Mouse (Mus musculus): ENCODE measurements around the gene Pop5.

The Pop5 gene

GRCm38 (mm10) chr5:115235786-115236263, at the start of gene Pop5:
Gene Pop5 (plus strand): TSS chr5:115235836.
- DNase-seq (ENCODE audit: extremely low spot score, low read depth, low spot score) = peak; percentile 47

GRCm38 (mm10) chr5:115186371-115187073, 49.1 kb upstream of the Pop5 start:
- DNase-seq (ENCODE audit: extremely low spot score, low read depth, low spot score) = no peak

GRCm38 (mm10) chr5:115187188-115188131, 48.2 kb upstream of the Pop5 start:
- DNase-seq (ENCODE audit: extremely low spot score, low read depth, low spot score) = peak; percentile 89

- no peak for DNase-seq (ENCODE audit: extremely low spot score, low read depth, low spot score)
Measured at GRCm38 (mm10) chr5:115188824-115189223, 46.8 kb upstream of the Pop5 start.

GRCm38 (mm10) chr5:115190081-115190480, 45.6 kb upstream of the Pop5 start:
- DNase-seq (ENCODE audit: extremely low spot score, low read depth, low spot score) = no peak

GRCm38 (mm10) chr5:115191880-115192827, 43.5 kb upstream of the Pop5 start:
- no peak for DNase-seq (ENCODE audit: extremely low spot score, low read depth, low spot score)

GRCm38 (mm10) chr5:115192828-115193195, 42.8 kb upstream of the Pop5 start:
- no peak for DNase-seq (ENCODE audit: extremely low spot score, low read depth, low spot score)

- DNase-seq (ENCODE audit: extremely low spot score, low read depth, low spot score) = no peak
Measured at GRCm38 (mm10) chr5:115193226-115193625, 42.4 kb upstream of the Pop5 start.

GRCm38 (mm10) chr5:115193669-115194625, 41.7 kb upstream of the Pop5 start, which contains the start of gene Cabp1:
Gene Cabp1 (minus strand): TSS chr5:115194381.
- no peak for DNase-seq (ENCODE audit: extremely low spot score, low read depth, low spot score)

GRCm38 (mm10) chr5:115194626-115195221, 40.9 kb upstream of the Pop5 start:
- DNase-seq (ENCODE audit: extremely low spot score, low read depth, low spot score) = no peak

- DNase-seq (ENCODE audit: extremely low spot score, low read depth, low spot score) = no peak
Measured at GRCm38 (mm10) chr5:115203735-115204561, 31.7 kb upstream of the Pop5 start.

GRCm38 (mm10) chr5:115204562-115205311, 30.9 kb upstream of the Pop5 start:
- DNase-seq (ENCODE audit: extremely low spot score, low read depth, low spot score) = no peak

GRCm38 (mm10) chr5:115207244-115207643, 28.4 kb upstream of the Pop5 start:
- DNase-seq (ENCODE audit: extremely low spot score, low read depth, low spot score) = no peak

GRCm38 (mm10) chr5:115207892-115208291, 27.7 kb upstream of the Pop5 start:
- no peak for DNase-seq (ENCODE audit: extremely low spot score, low read depth, low spot score)

- no peak for DNase-seq (ENCODE audit: extremely low spot score, low read depth, low spot score)
Measured at GRCm38 (mm10) chr5:115208601-115209000, 27.0 kb upstream of the Pop5 start.

GRCm38 (mm10) chr5:115210380-115210779, 25.3 kb upstream of the Pop5 start:
- DNase-seq (ENCODE audit: extremely low spot score, low read depth, low spot score) = no peak

GRCm38 (mm10) chr5:115212451-115212850, 23.2 kb upstream of the Pop5 start:
- no peak for DNase-seq (ENCODE audit: extremely low spot score, low read depth, low spot score)

GRCm38 (mm10) chr5:115212861-115213260, 22.8 kb upstream of the Pop5 start:
- no peak for DNase-seq (ENCODE audit: extremely low spot score, low read depth, low spot score)

All from hindlimb bud, embryonic 11.5 days (tissue).